Mouse (Mus musculus) right cerebral cortex, adult 2 months (tissue): ENCODE measurements around the gene Lrrc55.

ENCODE experiments used
- DNase-seq, 2 experiments: peaks; one replicate each; pipeline ENCODE4 v3.0.0; 2021 to 2022; ENCODE audit warnings: low spot score in 2 of 2

Gene Lrrc55

DNA sequence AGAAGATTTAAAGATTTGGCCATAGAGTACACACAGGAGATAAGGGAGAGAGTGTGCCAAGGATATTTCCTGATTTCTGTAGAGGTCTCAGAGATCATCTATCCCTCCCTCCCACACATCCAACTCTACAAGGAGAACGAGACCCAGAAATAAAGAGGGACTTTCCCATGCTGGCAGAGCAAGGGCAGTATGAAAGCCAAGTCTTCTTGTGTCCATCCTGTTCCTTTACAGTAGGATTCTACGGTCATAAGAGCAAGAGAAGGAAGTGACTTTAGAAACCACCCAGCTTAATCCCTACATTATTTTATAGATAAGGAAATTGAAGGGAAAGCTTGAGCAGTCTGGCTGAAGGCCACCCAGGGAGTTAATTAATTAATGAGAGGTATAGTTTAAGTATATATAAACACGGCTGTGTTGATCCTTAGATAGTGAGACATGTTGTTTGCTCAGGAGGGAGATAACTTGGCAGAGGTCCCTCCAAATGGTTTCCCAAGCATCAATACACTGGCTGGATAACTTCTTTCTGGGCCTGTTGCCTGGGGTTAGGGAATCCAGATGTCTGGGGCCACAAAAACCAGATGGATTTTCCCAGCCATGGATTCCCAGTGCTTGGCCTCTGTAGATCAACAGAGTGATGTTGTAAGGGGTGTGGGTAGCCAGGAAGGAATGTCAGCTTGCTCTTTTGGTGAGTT lies 24.8 kb downstream of the Lrrc55 start:
- no peak for DNase-seq

DNA sequence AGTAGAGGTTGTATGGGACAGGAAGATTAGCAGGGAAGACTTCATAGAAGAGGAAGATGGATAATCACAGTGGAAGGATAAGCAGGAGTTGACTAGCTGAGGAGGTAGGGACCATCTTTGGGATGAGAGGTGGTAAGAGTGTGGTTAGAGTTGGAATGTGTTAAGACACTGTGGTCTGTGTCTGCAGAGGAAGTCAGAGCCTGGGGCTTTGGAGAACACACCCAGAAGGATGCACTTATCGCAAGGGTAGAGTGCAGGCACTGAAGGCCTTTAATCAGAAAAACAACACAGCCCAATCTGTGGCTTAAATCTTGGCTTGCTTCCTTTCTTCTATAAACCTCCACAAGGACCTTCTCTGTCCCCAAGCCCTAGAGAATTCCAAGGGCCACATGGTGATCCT lies 28.7 kb downstream of the Lrrc55 start:
- no peak for DNase-seq

DNA sequence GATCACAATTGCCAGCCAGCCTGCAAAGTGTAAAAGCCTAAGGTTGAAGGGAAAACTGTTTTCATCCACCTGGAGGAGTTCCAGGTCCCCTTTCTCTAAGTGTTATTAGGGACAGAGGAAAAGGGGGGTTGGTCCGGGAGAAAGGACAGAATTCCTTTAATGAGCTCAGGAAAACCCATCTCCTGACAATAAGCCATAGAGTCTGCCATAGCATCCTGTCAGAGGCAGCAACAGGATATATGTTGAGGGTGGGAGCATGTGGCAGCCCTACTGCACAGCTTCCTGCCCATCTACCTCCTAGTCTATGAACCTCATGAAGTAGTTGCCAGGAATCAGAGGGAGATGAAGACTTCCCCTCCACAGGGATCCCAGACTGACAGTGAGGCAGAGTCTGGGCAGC lies 29.4 kb downstream of the Lrrc55 start:
- no peak for DNase-seq

- no peak for DNase-seq
These were observed 33.5 kb downstream of the Lrrc55 start for GRCm38 (mm10) chr2:85163311-85164047.

DNA sequence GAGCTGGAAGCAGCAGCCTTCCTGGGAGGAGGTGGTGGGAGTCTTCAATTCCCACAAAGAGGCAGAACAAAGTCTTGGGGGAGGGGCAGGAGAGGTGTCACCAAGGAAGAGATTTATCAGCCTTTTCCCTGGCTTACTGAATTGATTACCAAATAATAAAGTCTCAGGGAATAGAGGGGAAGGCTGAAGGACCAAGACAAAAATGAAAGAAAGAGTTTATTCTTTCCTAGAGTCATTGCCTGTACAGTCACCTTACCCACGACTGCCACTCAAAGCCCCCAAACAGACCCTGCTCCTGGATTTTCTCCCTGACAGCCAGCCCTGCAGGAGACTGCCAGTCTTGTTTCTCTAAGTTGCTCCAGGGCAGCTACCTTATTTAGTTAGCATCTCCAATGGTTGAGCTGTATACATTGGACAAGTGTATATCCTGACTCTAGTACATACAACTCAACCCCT lies 35.3 kb downstream of the Lrrc55 start:
- no peak for DNase-seq

GRCm38 (mm10) chr2:85160901-85161637 lies 35.9 kb downstream of the Lrrc55 start:
- DNase-seq = no peak

DNA sequence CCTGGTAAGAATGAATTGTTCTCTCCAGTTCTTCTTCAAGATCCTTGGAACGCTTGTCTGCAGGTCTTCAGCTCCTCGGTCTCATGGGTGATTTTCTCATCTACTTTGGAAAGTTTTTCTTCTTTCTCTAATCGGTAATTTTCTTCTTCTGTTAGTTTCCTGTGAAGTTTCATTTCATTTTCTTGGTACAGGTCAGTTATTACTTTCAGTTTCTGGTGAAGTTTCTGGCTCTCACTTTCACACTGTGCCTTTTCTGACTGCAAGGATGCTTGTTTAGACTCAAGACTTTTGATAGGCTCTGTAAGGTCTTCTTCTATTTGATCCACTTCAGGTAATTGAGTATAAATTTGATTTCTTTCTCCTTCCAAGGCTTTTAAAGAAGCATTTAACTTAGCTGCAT lies 39.6 kb downstream of the Lrrc55 start:
- no peak for DNase-seq

- no peak for DNase-seq
These were observed 40.9 kb downstream of the Lrrc55 start for GRCm38 (mm10) chr2:85156136-85156535.

GRCm38 (mm10) chr2:85155334-85155733 lies 41.7 kb downstream of the Lrrc55 start:
- no peak for DNase-seq

- peak in 1 of 2 experiments; percentile 9 for DNase-seq
These were observed 45.8 kb downstream of the Lrrc55 start for GRCm38 (mm10) chr2:85151233-85151632.

DNA sequence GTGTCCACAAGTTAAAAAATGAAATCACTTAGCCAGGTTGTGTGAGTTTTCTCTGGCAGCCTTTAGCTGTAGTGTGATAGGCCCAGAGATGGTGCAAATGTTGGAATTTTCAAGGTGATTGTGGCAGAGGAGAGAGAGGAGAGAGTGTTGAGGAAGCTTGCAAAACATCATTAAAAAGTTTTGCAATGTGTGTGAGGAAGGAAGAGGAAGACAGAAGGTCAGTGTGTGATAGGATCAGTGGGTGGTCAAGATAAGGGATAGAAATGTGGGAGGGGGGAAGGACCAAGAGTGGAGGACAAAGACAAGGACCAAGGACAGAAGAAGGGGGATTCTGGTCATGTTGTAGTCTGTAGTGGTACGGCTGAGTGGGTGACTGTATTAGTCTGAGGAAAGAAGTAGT lies 46.6 kb downstream of the Lrrc55 start:
- no peak for DNase-seq

GRCm38 (mm10) chr2:85147481-85147880 lies 49.5 kb downstream of the Lrrc55 start:
- DNase-seq = no peak

DNA sequence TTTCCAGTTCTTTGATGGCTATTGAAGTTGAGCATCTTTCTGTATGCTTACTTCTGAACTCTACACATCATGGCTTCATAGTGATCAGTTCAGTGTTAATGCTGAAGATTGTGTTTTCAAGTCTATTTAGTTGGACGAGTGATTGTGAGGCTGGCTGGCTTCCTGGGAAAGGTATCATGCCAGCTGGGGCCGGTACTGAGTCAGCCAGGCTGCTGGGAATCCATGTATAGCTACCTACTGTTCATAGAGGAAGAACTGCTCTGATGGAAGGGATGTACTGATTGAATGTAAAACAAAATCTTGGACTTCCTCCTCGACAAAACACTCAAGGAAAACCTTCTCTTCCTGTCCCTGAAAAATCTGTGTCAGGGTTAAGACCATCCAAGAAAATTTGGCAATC lies 51.7 kb downstream of the Lrrc55 start:
- DNase-seq = no peak

DNA sequence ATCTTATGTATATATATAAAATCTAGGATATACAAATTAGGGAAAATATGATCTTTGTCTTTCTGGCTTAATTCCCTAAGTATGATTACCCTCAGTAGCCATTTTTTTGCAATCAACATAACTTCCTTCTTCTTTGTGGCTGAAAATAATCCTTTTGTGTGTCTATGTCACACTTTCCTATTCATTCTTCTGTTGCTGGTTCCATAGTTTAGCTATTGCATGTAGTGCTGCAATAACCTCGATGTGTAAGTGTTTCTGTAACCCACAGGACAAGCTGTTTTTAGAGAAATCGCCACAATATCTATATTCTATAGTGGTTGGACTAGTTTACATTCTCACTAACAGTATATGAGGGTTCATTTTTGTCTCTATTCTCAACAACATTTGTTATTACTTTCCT lies 52.1 kb downstream of the Lrrc55 start:
- no peak for DNase-seq

GRCm38 (mm10) chr2:85140833-85141232 lies 56.2 kb downstream of the Lrrc55 start:
- no peak for DNase-seq

DNA sequence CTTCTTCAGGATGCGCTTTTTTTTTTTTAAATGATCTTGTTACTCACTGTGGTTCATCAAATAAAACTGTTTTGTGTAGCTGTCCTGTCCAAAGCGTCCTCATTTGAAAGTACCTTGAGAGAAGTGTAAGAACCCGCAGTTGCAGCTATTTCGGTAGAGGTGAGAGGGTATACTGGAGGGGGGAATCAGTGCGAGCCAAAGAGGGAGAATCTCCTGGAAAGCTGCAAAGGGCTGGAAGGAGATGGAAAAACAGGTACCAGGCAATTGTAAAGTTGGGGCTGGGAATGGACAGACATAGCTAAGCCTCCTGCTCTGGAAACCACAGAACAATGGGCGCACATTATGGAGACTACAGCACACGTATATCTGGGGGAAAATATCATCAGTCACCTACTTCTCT lies 57.2 kb downstream of the Lrrc55 start:
- no peak for DNase-seq

GRCm38 (mm10) chr2:85139393-85139792 lies 57.6 kb downstream of the Lrrc55 start:
- DNase-seq = no peak

DNA sequence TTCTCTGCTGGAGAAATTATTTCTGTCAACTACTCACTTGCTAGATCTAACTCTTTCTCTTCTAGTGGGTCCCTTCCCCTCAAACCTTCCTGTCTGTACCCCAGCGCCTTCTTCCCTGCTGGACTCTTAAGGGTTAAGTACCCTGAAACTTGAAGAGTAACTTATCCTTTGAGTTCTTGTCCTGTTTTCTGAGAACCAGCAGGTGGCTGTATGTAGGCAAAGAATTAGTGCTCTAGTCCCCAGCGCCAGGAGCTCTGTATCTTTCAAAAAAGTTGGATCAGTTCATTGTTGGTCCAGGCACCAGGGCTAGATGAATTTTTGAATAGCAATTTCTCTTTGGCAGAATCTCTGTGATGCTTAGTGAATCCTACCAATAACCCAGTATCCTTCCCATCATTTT lies 58.9 kb downstream of the Lrrc55 start:
- DNase-seq = no peak

DNA sequence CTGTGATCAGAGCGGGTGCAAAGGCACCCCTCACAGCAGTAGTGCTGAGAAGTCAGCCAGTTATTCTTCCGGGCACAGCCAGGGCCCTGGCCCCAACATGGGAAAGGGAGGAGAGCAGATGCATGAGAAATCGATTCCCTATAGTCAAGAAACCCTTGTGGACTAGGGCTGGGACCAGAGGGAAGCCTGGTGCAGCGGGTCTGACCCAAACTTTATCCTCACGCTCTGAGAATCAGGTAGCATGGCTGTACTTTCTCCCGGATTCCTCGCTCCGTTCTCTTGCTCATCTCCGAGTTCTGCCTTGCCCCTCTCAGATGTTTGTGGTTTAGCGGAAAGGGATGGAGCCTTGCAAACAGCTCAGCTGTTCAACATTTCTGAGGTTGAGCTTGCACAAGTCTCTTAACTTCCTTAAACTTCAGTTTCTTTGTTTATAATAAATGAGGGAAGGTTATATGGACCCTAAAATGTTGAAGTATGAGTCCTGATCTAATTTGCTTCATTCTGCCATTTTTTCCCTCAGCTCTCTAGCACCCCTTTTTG lies 59.3 kb downstream of the Lrrc55 start:
- DNase-seq = no peak

- no peak for DNase-seq
These were observed 60.0 kb downstream of the Lrrc55 start for GRCm38 (mm10) chr2:85136831-85137520.

- DNase-seq = no peak
These were observed 60.9 kb downstream of the Lrrc55 start, which contains the start of gene Aplnr for GRCm38 (mm10) chr2:85136089-85136488. TSS of gene Aplnr (plus strand) at chr2:85136225.

- DNase-seq = no peak
These were observed 61.9 kb downstream of the Lrrc55 start for GRCm38 (mm10) chr2:85135099-85135498.
